Mouse (Mus musculus) heart, postnatal 0 days (tissue): Measurements from ENCODE around the gene Rps6ka4. TPM values are rescaled to one million over a fixed set of nuclear protein-coding genes. Genes with fewer than 3 reads are reported as not detected.

Experiments used
- ATAC-seq: fragments of 200-750 bp; cut with Nextera tagmentation; 2 replicates; pipeline ENCODE4 v1.8.0; 2017; ENCODE audit warnings: low read depth, moderate number of reproducible peaks, moderate library complexity; ENCODE audit not compliant: insufficient read depth
- DNase-seq: peaks from one replicate; pipeline ENCODE4 v3.0.0-alpha.2; 2016; ENCODE audit warnings: low spot score
- H3K27ac ChIP-seq: fragments of 300-500 bp; sonication (generic); 2 replicates; pipeline ENCODE4 v1.5.1; 2014; ENCODE audit warnings: low read depth, mild to moderate bottlenecking
- H3K27me3 ChIP-seq: fragments of 300-500 bp; sonication (generic); 2 replicates; pipeline ENCODE4 v1.6.1; 2014; ENCODE audit warnings: low read length, mixed read lengths; ENCODE audit not compliant: control insufficient read depth, insufficient read depth
- H3K36me3 ChIP-seq: fragments of 300-500 bp; sonication (generic); replicated peaks from 2 replicates; pipeline ENCODE4 v1.6.1; 2014; ENCODE audit warnings: low read length, mixed read lengths; ENCODE audit not compliant: control insufficient read depth, insufficient read depth
- H3K4me1 ChIP-seq: fragments of 300-500 bp; sonication (generic); 2 replicates; pipeline ENCODE4 v1.6.1; 2014; ENCODE audit warnings: antibody characterized with exemption; ENCODE audit not compliant: control insufficient read depth, insufficient read depth
- H3K4me2 ChIP-seq: fragments of 300-500 bp; sonication (generic); 2 replicates; pipeline ENCODE4 v1.6.1; 2014; ENCODE audit warnings: low read depth, mild to moderate bottlenecking, low read length, moderate library complexity
- H3K4me3 ChIP-seq: fragments of 300-500 bp; sonication (generic); 2 replicates; pipeline ENCODE4 v1.5.1; 2014; ENCODE audit warnings: low read depth, low read length
- H3K9ac ChIP-seq: fragments of 300-500 bp; sonication (generic); replicated peaks from 2 replicates; pipeline ENCODE4 v1.6.1; 2014; ENCODE audit warnings: low read depth, low read length, mixed read lengths
- H3K9me3 ChIP-seq: fragments of 300-500 bp; sonication (generic); replicated peaks from 2 replicates; pipeline ENCODE4 v1.6.1; 2016; ENCODE audit warnings: low read length; ENCODE audit not compliant: control insufficient read depth
- CTCF ChIP-seq: IDR thresholded peaks from 2 replicates; pipeline ENCODE4 v1.5.1; 2016; ENCODE audit warnings: antibody characterized with exemption, control low read depth, low read depth
- EP300 ChIP-seq: IDR thresholded peaks from 2 replicates; pipeline ENCODE4 v1.6.1; 2016; ENCODE audit warnings: antibody characterized with exemption, low read depth
- WGBS: fragments of 180-500 bp; shearing (Covaris S2); extraction: QIAGEN DNeasy Blood & Tissue Kit; methylation state at CpG from one replicate; pipeline ENCODE4 v1.1.7; 2014; 5-methylcytosine and 5-hydroxymethylcytosine counted together
- microRNA-seq: library from miRNA; unstranded; fragments of <30 nt; microRNA quantifications from one replicate; pipeline ENCODE4, GENCODE M21; 2016
- polyA plus RNA-seq: library from polyadenylated mRNA; unstranded; fragments of >200 nt; fragmentation: Nextera tagmentation; extraction: Ambion mirVana; gene quantifications from 2 replicates; pipeline ENCODE4 v1.2.1, GENCODE M21; 2015
- total RNA-seq: library from RNA; depleted of rRNA; stranded (reverse); fragments of >200 nt; gene quantifications from 2 replicates; pipeline ENCODE4 v1.2.3, GENCODE M21; 2014; ENCODE audit warnings: low replicate concordance; rRNA removed

The Rps6ka4 gene
- total and polyA plus RNA-seq, 2 experiments from 2014 or later: 13.4 to 16.6 TPM

- Histone ChIP-seq H3K9me3 (no peaks in the 10 kb centered on the region), H3K27ac (no peak overlapping the region), H3K9ac (no peak overlapping the region), H3K36me3 (no peaks in the 10 kb centered on the region), H3K4me1 (no peaks in the 10 kb centered on the region), H3K4me3 (no peak overlapping the region), H3K4me2 (no peak overlapping the region), H3K27me3 (no peaks in the 10 kb centered on the region)
- WGBS: 65% methylated on average over 3 of the region's 3 CpGs
- DNase-seq (no peak), ATAC-seq (no peak)
- no peak for TF ChIP-seq EP300
- TF ChIP-seq CTCF: no peak
Measured at GRCm38 (mm10) chr19:6814958-6815357, 25.5 kb downstream of the Rps6ka4 start.

GRCm38 (mm10) chr19:6814366-6814765 is 26.1 kb downstream of the Rps6ka4 start:
- WGBS: 57% methylated on average over 4 of the region's 4 CpGs
- H3K9me3 ChIP-seq: no peaks in the 10 kb centered on the region

More at GRCm38 (mm10) chr19:6814366-6814765, 26.1 kb downstream of the Rps6ka4 start:
- no peaks in the 10 kb centered on the region for H3K4me1 ChIP-seq
- H3K36me3 ChIP-seq: no peaks in the 10 kb centered on the region
- no peak overlapping the region for H3K4me2 ChIP-seq
- no peak overlapping the region for H3K27ac ChIP-seq
- no peak overlapping the region for H3K4me3 ChIP-seq
- no peaks in the 10 kb centered on the region for H3K27me3 ChIP-seq
- no peak for DNase-seq
- TF ChIP-seq EP300: no peak
- TF ChIP-seq CTCF: no peak
- ATAC-seq: no peak
- no peak overlapping the region for H3K9ac ChIP-seq

Small RNA genes lying within 50 kb of the gene (microRNA-seq; reads per million reads assigned to microRNA genes)
- gene Mir5046: not detected

Other genes with a start within 250 kb of the Rps6ka4 start
- gene Ccdc88b, start 17.6 kb upstream of the Rps6ka4 start, total RNA-seq: 0.11 and 2.7 TPM in 2 replicates
- gene Ccdc88b, start 17.6 kb upstream of the Rps6ka4 start, polyA plus RNA-seq: 0.08 and 0.36 TPM in 2 replicates
- 61.8 and 61.9 TPM in 2 replicates for gene Trmt112, start 69.1 kb upstream of the Rps6ka4 start, total RNA-seq
- 57.6 and 61.4 TPM in 2 replicates for gene Trmt112, start 69.1 kb upstream of the Rps6ka4 start, polyA plus RNA-seq
- 215 and 344 TPM in 2 replicates for gene Prdx5, start 69.5 kb upstream of the Rps6ka4 start, total RNA-seq
- 623 and 629 TPM in 2 replicates for gene Prdx5, start 69.5 kb upstream of the Rps6ka4 start, polyA plus RNA-seq
- gene Esrra, start 81.2 kb upstream of the Rps6ka4 start, total RNA-seq: 189 and 194 TPM in 2 replicates
- gene Esrra, start 81.2 kb upstream of the Rps6ka4 start, polyA plus RNA-seq: 49.1 and 51.7 TPM in 2 replicates
- not detected in 2 replicates for gene Catsperz, start 84.7 kb upstream of the Rps6ka4 start, total RNA-seq
- gene Catsperz, start 84.7 kb upstream of the Rps6ka4 start, polyA plus RNA-seq: 2.2 and 2.5 TPM in 2 replicates
- gene Kcnk4, start 93.9 kb upstream of the Rps6ka4 start, total RNA-seq: not detected in 2 replicates
- 0.04 and 0.30 TPM in 2 replicates for gene Kcnk4, start 93.9 kb upstream of the Rps6ka4 start, polyA plus RNA-seq
- gene Bad, start 101.2 kb upstream of the Rps6ka4 start, total RNA-seq: 46.8 and 76.0 TPM in 2 replicates
- gene Bad, start 101.2 kb upstream of the Rps6ka4 start, polyA plus RNA-seq: 60.7 and 62.6 TPM in 2 replicates
- gene Gpr137, start 101.8 kb upstream of the Rps6ka4 start, total RNA-seq: 23.4 and 46.1 TPM in 2 replicates
- 16.8 and 20.9 TPM in 2 replicates for gene Gpr137, start 101.8 kb upstream of the Rps6ka4 start, polyA plus RNA-seq
- 88.3 and 100 TPM in 2 replicates for gene Ppp1r14b, start 134.3 kb upstream of the Rps6ka4 start, total RNA-seq
- 128 and 132 TPM in 2 replicates for gene Ppp1r14b, start 134.3 kb upstream of the Rps6ka4 start, polyA plus RNA-seq
- 24.9 and 46.0 TPM in 2 replicates for gene Plcb3, start 135.8 kb upstream of the Rps6ka4 start, total RNA-seq
- gene Plcb3, start 135.8 kb upstream of the Rps6ka4 start, polyA plus RNA-seq: 8.3 and 8.6 TPM in 2 replicates
- 0.65 and 8.5 TPM in 2 replicates for gene Fkbp2, start 139.9 kb upstream of the Rps6ka4 start, total RNA-seq
- 59.9 and 65.2 TPM in 2 replicates for gene Fkbp2, start 139.9 kb upstream of the Rps6ka4 start, polyA plus RNA-seq
- 74.8 and 122 TPM in 2 replicates for gene Vegfb, start 147.0 kb upstream of the Rps6ka4 start, total RNA-seq
- 193 and 194 TPM in 2 replicates for gene Vegfb, start 147.0 kb upstream of the Rps6ka4 start, polyA plus RNA-seq
- 51.4 and 75.2 TPM in 2 replicates for gene Dnajc4, start 151.9 kb upstream of the Rps6ka4 start, total RNA-seq
- 58.5 and 59.7 TPM in 2 replicates for gene Dnajc4, start 151.9 kb upstream of the Rps6ka4 start, polyA plus RNA-seq
- 42.1 and 45.3 TPM in 2 replicates for gene Nudt22, start 155.5 kb upstream of the Rps6ka4 start, total RNA-seq
- gene Nudt22, start 155.5 kb upstream of the Rps6ka4 start, polyA plus RNA-seq: 48.1 and 49.5 TPM in 2 replicates
- 12.6 and 32.0 TPM in 2 replicates for gene Trpt1, start 155.5 kb upstream of the Rps6ka4 start, total RNA-seq
- gene Trpt1, start 155.5 kb upstream of the Rps6ka4 start, polyA plus RNA-seq: 27.1 and 28.4 TPM in 2 replicates
- gene Fermt3, start 178.8 kb upstream of the Rps6ka4 start, total RNA-seq: 8.9 and 11.1 TPM in 2 replicates
- gene Fermt3, start 178.8 kb upstream of the Rps6ka4 start, polyA plus RNA-seq: 4.9 and 5.1 TPM in 2 replicates
- gene Stip1, start 199.3 kb upstream of the Rps6ka4 start, total RNA-seq: 94.6 and 99.7 TPM in 2 replicates
- 98.3 and 98.5 TPM in 2 replicates for gene Stip1, start 199.3 kb upstream of the Rps6ka4 start, polyA plus RNA-seq
- gene Macrod1, start 216.2 kb upstream of the Rps6ka4 start, total RNA-seq: 122 and 170 TPM in 2 replicates
- gene Macrod1, start 216.2 kb upstream of the Rps6ka4 start, polyA plus RNA-seq: 112 and 113 TPM in 2 replicates